ENCODE assay signal across 26 mouse cellular contexts in genomic region chr3:103616981-103617380, GRCm38 (mm10). TPM values are rescaled to one million over a fixed set of nuclear protein-coding genes. Genes with fewer than 3 reads are reported as not detected.
A peak's percentile ranks its signal among the peaks of the same experiment; 100 is the strongest.
DNase-seq lines count a peak whose midpoint lies in the region; ATAC-seq and TF ChIP-seq lines count a peak whose summit lies in the region.
"Had no signal": no experiment of that assay in that cellular context is flagged by ENCODE, and none has a peak within 500 bp of the region (broad histone marks: within the 10 kb centered on the region; RNA-seq: fewer than 3 reads in every experiment).

No protein-coding gene starts in this region.

- DNase-seq in hindbrain, postnatal 0 days (ENCODE audit: low spot score) = no peak
- DNase-seq in midbrain, postnatal 0 days (ENCODE audit: low spot score) = no peak
- DNase-seq in midbrain, embryonic 14.5 days = no peak
- peak; percentile 35 for DNase-seq in embryonic facial prominence, embryonic 11.5 days (ENCODE audit: low spot score)
- no peak for DNase-seq in stomach, postnatal 0 days (ENCODE audit: low spot score)
- DNase-seq in c-Kit-positive CD71-positive TER-119-positive erythroid progenitor cells, embryonic 14.5 days (ENCODE audit: low spot score) = no peak
- DNase-seq in gastrocnemius, adult 2 months = no peak
- DNase-seq: adrenal gland, postnatal 14 days; cerebellum, adult 9-11 months; gastrocnemius, postnatal 36 days; kidney, adult 8-10 months; kidney, postnatal 25 days; liver, embryonic 13.5 days had no signal

- H3K27ac ChIP-seq in hindbrain, postnatal 0 days = no peak overlapping the region
- H3K27ac ChIP-seq in hindbrain, embryonic 13.5 days = no peak overlapping the region
- no peak overlapping the region for H3K27ac ChIP-seq in midbrain, postnatal 0 days (ENCODE audit: low read depth, low read length)
- H3K27ac ChIP-seq in midbrain, embryonic 14.5 days (replicated peaks; ENCODE audit: low read depth, low read length) = no peak overlapping the region
- no peak overlapping the region for H3K27ac ChIP-seq in embryonic facial prominence, embryonic 11.5 days (replicated peaks; ENCODE audit: low read depth, low read length)
- no peak overlapping the region for H3K27ac ChIP-seq in stomach, postnatal 0 days (replicated peaks)
- no peak overlapping the region for H3K27ac ChIP-seq in gastrocnemius, adult 2 months
- H3K27ac ChIP-seq: forebrain, embryonic 10.5 days; heart, embryonic 10.5 days; liver, embryonic 13.5 days; macrophage had no signal

- TF ChIP-seq CTCF in hindbrain, postnatal 0 days (IDR thresholded peaks at IDR 0.05; ENCODE audit: low read depth) = peak; percentile 37; the same call in 1 of the 2 replicates
- peak; percentile 27 for TF ChIP-seq CTCF in midbrain, postnatal 0 days (IDR thresholded peaks at IDR 0.05)
- peak; percentile 40 for TF ChIP-seq CTCF in stomach, postnatal 0 days (IDR thresholded peaks at IDR 0.05; ENCODE audit: low read depth)
- no peak for TF ChIP-seq CTCF in gastrocnemius, adult 2 months (IDR thresholded peaks at IDR 0.05)

- TF ChIP-seq EP300 in stomach, postnatal 0 days (optimal IDR thresholded peaks at IDR 0.05) = no peak

- no peak overlapping the region for H3K4me3 ChIP-seq in hindbrain, postnatal 0 days (ENCODE audit: low read length)
- no peak overlapping the region for H3K4me3 ChIP-seq in hindbrain, embryonic 13.5 days
- no peak overlapping the region for H3K4me3 ChIP-seq in midbrain, postnatal 0 days (ENCODE audit: low read depth, low read length)
- H3K4me3 ChIP-seq in midbrain, embryonic 14.5 days (replicated peaks; ENCODE audit: low read depth, low read length) = no peak overlapping the region
- H3K4me3 ChIP-seq in embryonic facial prominence, embryonic 11.5 days (ENCODE audit: low read depth, low read length) = no peak overlapping the region
- H3K4me3 ChIP-seq in stomach, postnatal 0 days (ENCODE audit: low read depth, low read length) = no peak overlapping the region
- H3K4me3 ChIP-seq in gastrocnemius, adult 2 months = no peak overlapping the region
- H3K4me3 ChIP-seq: forebrain, embryonic 10.5 days; heart, embryonic 10.5 days; liver, embryonic 13.5 days had no signal

- H3K9me3 ChIP-seq in hindbrain, postnatal 0 days (ENCODE audit: low read length) = no peaks in the 10 kb centered on the region
- no peaks in the 10 kb centered on the region for H3K9me3 ChIP-seq in hindbrain, embryonic 13.5 days
- no peaks in the 10 kb centered on the region for H3K9me3 ChIP-seq in midbrain, postnatal 0 days (ENCODE audit: low read length)
- no peaks in the 10 kb centered on the region for H3K9me3 ChIP-seq in midbrain, embryonic 14.5 days (ENCODE audit: control insufficient read depth, low read length)
- H3K9me3 ChIP-seq in embryonic facial prominence, embryonic 11.5 days (replicated peaks; ENCODE audit: control insufficient read depth, low read length) = no peaks in the 10 kb centered on the region
- H3K9me3 ChIP-seq in stomach, postnatal 0 days (ENCODE audit: control insufficient read depth, low read length) = no peaks in the 10 kb centered on the region
- H3K9me3 ChIP-seq: forebrain, embryonic 10.5 days; heart, embryonic 10.5 days; liver, embryonic 13.5 days had no signal

- no peak overlapping the region for H3K9ac ChIP-seq in hindbrain, postnatal 0 days (replicated peaks; ENCODE audit: low read length)
- H3K9ac ChIP-seq in hindbrain, embryonic 13.5 days = no peak overlapping the region
- no peak overlapping the region for H3K9ac ChIP-seq in midbrain, postnatal 0 days (replicated peaks; ENCODE audit: low read length, poor library complexity, severe bottlenecking)
- H3K9ac ChIP-seq in midbrain, embryonic 14.5 days (replicated peaks; ENCODE audit: low read length) = no peak overlapping the region
- H3K9ac ChIP-seq in embryonic facial prominence, embryonic 11.5 days (replicated peaks; ENCODE audit: low read length) = no peak overlapping the region
- H3K9ac ChIP-seq in stomach, postnatal 0 days (ENCODE audit: low read length) = no peak overlapping the region
- H3K9ac ChIP-seq: liver, embryonic 13.5 days had no signal

- WGBS in hindbrain, postnatal 0 days = 58% methylated on average over 6 of the region's 6 CpGs
- 50% methylated on average over 6 of the region's 6 CpGs for WGBS in hindbrain, embryonic 13.5 days
- WGBS in midbrain, postnatal 0 days = 40% methylated on average over 6 of the region's 6 CpGs
- WGBS in midbrain, embryonic 14.5 days = 48% methylated on average over 6 of the region's 6 CpGs
- WGBS in embryonic facial prominence, embryonic 11.5 days = 21% methylated on average over 6 of the region's 6 CpGs
- WGBS in stomach, postnatal 0 days = 27% methylated on average over 6 of the region's 6 CpGs

- H3K36me3 ChIP-seq in hindbrain, postnatal 0 days (ENCODE audit: insufficient read depth, low read length) = no peaks in the 10 kb centered on the region
- no peaks in the 10 kb centered on the region for H3K36me3 ChIP-seq in hindbrain, embryonic 13.5 days
- no peaks in the 10 kb centered on the region for H3K36me3 ChIP-seq in midbrain, postnatal 0 days (ENCODE audit: insufficient read depth, low read length)
- H3K36me3 ChIP-seq in midbrain, embryonic 14.5 days (ENCODE audit: control insufficient read depth, insufficient read depth, low read length) = no peaks in the 10 kb centered on the region
- no peaks in the 10 kb centered on the region for H3K36me3 ChIP-seq in embryonic facial prominence, embryonic 11.5 days (replicated peaks; ENCODE audit: control insufficient read depth, insufficient read depth, low read depth, low read length)
- H3K36me3 ChIP-seq in stomach, postnatal 0 days (ENCODE audit: control insufficient read depth, insufficient read depth, low read length) = no peaks in the 10 kb centered on the region
- H3K36me3 ChIP-seq: forebrain, embryonic 10.5 days; heart, embryonic 10.5 days; liver, embryonic 13.5 days had no signal

- H3K4me1 ChIP-seq in hindbrain, postnatal 0 days (ENCODE audit: insufficient read depth, low read length) = no peaks in the 10 kb centered on the region
- no peaks in the 10 kb centered on the region for H3K4me1 ChIP-seq in hindbrain, embryonic 13.5 days (replicated peaks)
- no peaks in the 10 kb centered on the region for H3K4me1 ChIP-seq in midbrain, postnatal 0 days (ENCODE audit: insufficient read depth, low read length)
- no peaks in the 10 kb centered on the region for H3K4me1 ChIP-seq in midbrain, embryonic 14.5 days (ENCODE audit: control insufficient read depth, insufficient read depth, low read length)
- H3K4me1 ChIP-seq in embryonic facial prominence, embryonic 11.5 days (ENCODE audit: control insufficient read depth, insufficient read depth, low read length) = no peaks in the 10 kb centered on the region
- H3K4me1 ChIP-seq in stomach, postnatal 0 days (replicated peaks; ENCODE audit: control insufficient read depth, insufficient read depth) = no peaks in the 10 kb centered on the region
- H3K4me1 ChIP-seq: heart, embryonic 10.5 days; liver, embryonic 13.5 days had no signal

- ATAC-seq in hindbrain, postnatal 0 days = no peak
- ATAC-seq in hindbrain, embryonic 13.5 days (ENCODE audit: low FRiP score) = no peak
- ATAC-seq in midbrain, postnatal 0 days (ENCODE audit: low FRiP score) = no peak
- no peak for ATAC-seq in midbrain, embryonic 14.5 days (ENCODE audit: low FRiP score, low TSS enrichment)
- ATAC-seq in embryonic facial prominence, embryonic 11.5 days (replicated peaks; ENCODE audit: insufficient number of reproducible peaks, low FRiP score, low TSS enrichment, low read depth) = 0 out of 2 replicates have a peak, but pooled peaks have one; percentile 44
- no peak for ATAC-seq in stomach, postnatal 0 days (ENCODE audit: low FRiP score, low TSS enrichment)
- ATAC-seq: forebrain, embryonic 16.5 days; inflammation-experienced regulatory T-cells, adult 6 months; midbrain, embryonic 16.5 days had no signal

- no peaks in the 10 kb centered on the region for H3K27me3 ChIP-seq in hindbrain, postnatal 0 days (ENCODE audit: insufficient read depth, low read length)
- H3K27me3 ChIP-seq in hindbrain, embryonic 13.5 days = no peaks in the 10 kb centered on the region
- no peaks in the 10 kb centered on the region for H3K27me3 ChIP-seq in midbrain, postnatal 0 days (ENCODE audit: insufficient read depth, low read length)
- H3K27me3 ChIP-seq in midbrain, embryonic 14.5 days (ENCODE audit: control insufficient read depth, insufficient read depth, low read length) = no peaks in the 10 kb centered on the region
- H3K27me3 ChIP-seq in embryonic facial prominence, embryonic 11.5 days (ENCODE audit: control insufficient read depth, insufficient read depth, low read length) = no peaks in the 10 kb centered on the region
- no peaks in the 10 kb centered on the region for H3K27me3 ChIP-seq in stomach, postnatal 0 days (ENCODE audit: control insufficient read depth, insufficient read depth, low read length)
- H3K27me3 ChIP-seq: liver, embryonic 13.5 days had no signal

- intact Hi-C loops in gastrocnemius, adult 2 months (cut with DNase I) = no loop called here

- no peak overlapping the region for H3K4me2 ChIP-seq in hindbrain, postnatal 0 days (ENCODE audit: low read depth, low read length)
- H3K4me2 ChIP-seq in hindbrain, embryonic 13.5 days = no peak overlapping the region
- H3K4me2 ChIP-seq in midbrain, postnatal 0 days (ENCODE audit: low read depth, low read length, poor library complexity, severe bottlenecking) = no peak overlapping the region
- no peak overlapping the region for H3K4me2 ChIP-seq in midbrain, embryonic 14.5 days (ENCODE audit: low read length)
- no peak overlapping the region for H3K4me2 ChIP-seq in embryonic facial prominence, embryonic 11.5 days (ENCODE audit: low read depth, low read length)
- H3K4me2 ChIP-seq in stomach, postnatal 0 days (replicated peaks; ENCODE audit: low read depth) = no peak overlapping the region
- H3K4me2 ChIP-seq: liver, embryonic 13.5 days had no signal

RNA-seq across cellular contexts. Expression of gene Atg4a-ps, which starts 28.9 kb away (rescaled TPM):
- 0.16 TPM in 1 of 2 replicates, not detected in the other for total RNA-seq in hindbrain, postnatal 0 days (2014; rRNA removed)
- polyA plus RNA-seq in hindbrain, postnatal 0 days (2015; fragmentation: Nextera tagmentation; extraction: Ambion mirVana) = 0.10 and 0.26 TPM in 2 replicates
- 0.26 and 0.38 TPM in 2 replicates for polyA plus RNA-seq in hindbrain, embryonic 13.5 days (2015; fragmentation: Nextera tagmentation; extraction: Ambion mirVana)
- not detected in 2 replicates for total RNA-seq in midbrain, postnatal 0 days (2014; rRNA removed)
- polyA plus RNA-seq in midbrain, postnatal 0 days (2015; fragmentation: Nextera tagmentation; extraction: Ambion mirVana) = 0.22 TPM in 1 of 2 replicates, not detected in the other
- polyA plus RNA-seq in midbrain, embryonic 14.5 days (2014; fragmentation: Nextera tagmentation; extraction: Ambion mirVana) = 0.20 TPM in 1 of 2 replicates, not detected in the other
- 0.29 TPM in 1 of 2 replicates, not detected in the other for polyA plus RNA-seq in embryonic facial prominence, embryonic 11.5 days (2014; fragmentation: Nextera tagmentation; extraction: Ambion mirVana)
- polyA plus RNA-seq in stomach, postnatal 0 days (2015; fragmentation: Nextera tagmentation; extraction: Ambion mirVana) = 0.19 and 0.21 TPM in 2 replicates
- 1 to 10 TPM in 1 of 2 experiments, under 1 TPM in 1; 0.26 to 4.5 TPM for total RNA-seq in gastrocnemius, adult 2 months (2021)
- polyA plus RNA-seq: neural tube, embryonic 14.5 days; small intestine, adult 2 months; testis, adult 2 months had no signal

RNA-seq across cellular contexts. Expression of gene Syt6, which starts 42.0 kb away (rescaled TPM):
- 32.6 and 43.6 TPM in 2 replicates for total RNA-seq in hindbrain, postnatal 0 days (2014; rRNA removed)
- 9.1 and 10.1 TPM in 2 replicates for polyA plus RNA-seq in hindbrain, postnatal 0 days (2015; fragmentation: Nextera tagmentation; extraction: Ambion mirVana)
- 11.3 and 11.8 TPM in 2 replicates for polyA plus RNA-seq in hindbrain, embryonic 13.5 days (2015; fragmentation: Nextera tagmentation; extraction: Ambion mirVana)
- total RNA-seq in midbrain, postnatal 0 days (2014; rRNA removed) = 29.5 and 30.7 TPM in 2 replicates
- 9.0 and 10.0 TPM in 2 replicates for polyA plus RNA-seq in midbrain, postnatal 0 days (2015; fragmentation: Nextera tagmentation; extraction: Ambion mirVana)
- 21.1 and 22.8 TPM in 2 replicates for polyA plus RNA-seq in midbrain, embryonic 14.5 days (2014; fragmentation: Nextera tagmentation; extraction: Ambion mirVana)
- 3.2 and 4.5 TPM in 2 replicates for polyA plus RNA-seq in embryonic facial prominence, embryonic 11.5 days (2014; fragmentation: Nextera tagmentation; extraction: Ambion mirVana)
- polyA plus RNA-seq in stomach, postnatal 0 days (2015; fragmentation: Nextera tagmentation; extraction: Ambion mirVana) = 0.58 and 0.64 TPM in 2 replicates
- total RNA-seq in gastrocnemius, adult 2 months (2021) = not detected
- total RNA-seq: adrenal gland, postnatal 14 days; gastrocnemius, postnatal 36 days; hematopoietic stem cell, adult 5-6 weeks had no signal
- polyA plus RNA-seq: C2C12; heart, postnatal 0 days; inflammation-experienced regulatory T-cells, adult 6 months; liver, embryonic 13.5 days; macrophage had no signal
